Mouse (Mus musculus) embryonic stem cell, embryonic (primary cell): ENCODE results near the gene Dnm3.
"Not testable (repeated sequence)": the region's sequence is repeated elsewhere in the genome, so short reads cannot be mapped to it uniquely, and the experiment has no call there.

ENCODE experiments used
- CTCF ChIA-PET, 4 experiments: fragments of 300-600 bp in 2 of 4; fragments of 350-600 bp in 2 of 4; sonication (Branson Sonifier 250); formaldehyde crosslinking; loops; one replicate each; lab custom pipeline; 2022; ENCODE audit warnings: inconsistent platforms in 2 of 4; lab: Charles Lee
- POLR2A ChIA-PET, 4 experiments: fragments of 300-600 bp in 2 of 4; fragments of 350-600 bp in 2 of 4; sonication (Branson Sonifier 250); formaldehyde crosslinking; loops; one replicate each; lab custom pipeline; 2022; ENCODE audit warnings: antibody characterized with exemption in 4 of 4, inconsistent platforms in 1 of 4; lab: Charles Lee

The Dnm3 gene

DNA sequence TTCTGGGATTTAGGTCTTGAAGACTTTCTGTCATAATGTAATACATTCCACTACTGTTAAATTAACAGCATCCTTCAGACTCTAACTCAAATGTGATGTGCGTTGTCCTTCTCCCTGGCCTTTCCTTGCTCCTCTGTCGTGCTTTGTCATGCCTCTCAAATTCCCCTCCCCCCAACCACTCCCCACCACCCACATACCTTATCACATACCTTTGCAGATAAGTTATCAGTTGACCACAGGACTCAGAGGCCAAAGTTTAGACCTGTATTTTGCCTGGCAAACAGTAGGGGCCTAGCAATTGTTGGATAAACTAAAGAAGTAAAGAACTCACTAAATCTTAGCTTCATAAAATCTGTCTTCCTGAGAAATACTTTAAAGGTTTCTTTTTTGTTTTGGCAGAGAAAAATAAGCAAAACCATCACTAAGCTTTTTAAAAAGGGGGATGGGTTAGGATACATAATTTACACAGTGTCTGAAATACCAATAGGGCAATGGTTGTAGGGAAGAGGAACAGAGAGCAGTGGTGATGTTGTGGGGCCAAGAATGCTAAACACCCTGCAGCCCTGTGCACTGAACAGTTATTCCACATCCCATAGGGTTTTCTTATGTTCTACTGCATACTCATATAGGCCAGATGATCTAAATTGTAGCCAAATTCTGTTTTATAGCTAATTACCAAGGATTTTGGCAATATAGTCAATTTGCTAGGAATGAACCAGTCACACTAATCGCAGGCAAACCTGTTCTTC lies 28.5 kb downstream of the Dnm3 start:
- POLR2A ChIA-PET = no interaction called here
- CTCF ChIA-PET = no interaction called here

DNA sequence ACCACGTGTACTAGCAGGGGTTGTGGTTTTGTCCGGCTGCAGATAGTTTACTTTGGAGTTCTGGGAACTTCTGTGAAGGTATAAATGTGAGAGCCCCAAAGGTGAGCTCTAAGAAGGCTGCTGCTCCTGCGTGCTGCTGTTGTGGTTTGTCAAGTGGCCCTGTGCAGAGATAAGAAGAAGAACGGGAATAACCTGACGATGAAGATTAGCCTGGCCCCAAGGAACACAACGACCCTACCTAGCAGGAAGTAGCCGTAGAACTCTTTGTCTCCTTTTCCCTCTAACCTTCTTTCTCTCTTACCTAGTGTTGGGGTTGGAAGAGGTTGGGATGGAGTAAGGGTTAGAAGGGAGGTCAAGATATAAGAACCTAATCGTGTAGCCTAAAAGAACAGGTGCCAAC lies 33.0 kb downstream of the Dnm3 start:
- POLR2A ChIA-PET = no interaction called here

DNA sequence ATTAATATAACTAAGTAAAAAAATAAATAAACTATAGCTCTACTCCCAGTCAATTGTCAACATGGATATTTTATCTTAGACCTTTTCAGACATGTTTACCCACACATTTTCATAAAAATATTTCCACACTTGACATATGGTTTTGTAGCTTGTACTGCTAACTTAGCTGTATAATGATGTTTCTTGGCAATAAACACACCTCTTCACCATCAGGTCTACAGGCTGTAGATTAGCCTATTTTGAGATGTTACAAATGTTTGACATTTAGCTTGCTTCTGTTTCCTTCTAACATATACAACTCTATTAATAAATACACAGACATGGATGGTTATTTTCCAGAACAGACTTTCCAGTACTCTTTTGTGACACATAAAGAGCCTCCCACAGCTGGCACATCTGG lies 38.3 kb downstream of the Dnm3 start:
- POLR2A ChIA-PET = no interaction called here

More for the DNA sequence above, 33.0 kb downstream of the Dnm3 start:
- CTCF ChIA-PET = no interaction called here

DNA sequence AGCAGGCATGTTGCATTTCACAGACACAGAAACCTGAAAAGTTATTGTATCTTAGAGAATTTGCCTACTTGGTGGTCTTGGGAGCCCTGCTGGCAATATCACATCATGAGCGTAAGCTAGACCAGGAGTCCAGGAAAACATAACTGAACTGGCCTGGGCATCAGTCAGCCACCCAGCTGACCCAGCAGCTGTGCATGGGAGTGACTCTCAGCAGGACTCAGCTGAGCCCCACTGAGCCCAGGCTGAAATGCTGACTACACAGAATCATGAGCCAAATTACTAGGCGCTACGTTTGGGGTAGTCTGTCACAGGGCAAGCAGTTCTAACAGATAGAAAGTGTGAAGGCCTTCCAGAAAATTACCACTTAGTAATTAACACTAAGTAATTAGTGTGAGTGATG lies 41.2 kb downstream of the Dnm3 start:
- POLR2A ChIA-PET = no interaction called here
- CTCF ChIA-PET = no interaction called here

More for the DNA sequence above, 38.3 kb downstream of the Dnm3 start:
- CTCF ChIA-PET = no interaction called here

DNA sequence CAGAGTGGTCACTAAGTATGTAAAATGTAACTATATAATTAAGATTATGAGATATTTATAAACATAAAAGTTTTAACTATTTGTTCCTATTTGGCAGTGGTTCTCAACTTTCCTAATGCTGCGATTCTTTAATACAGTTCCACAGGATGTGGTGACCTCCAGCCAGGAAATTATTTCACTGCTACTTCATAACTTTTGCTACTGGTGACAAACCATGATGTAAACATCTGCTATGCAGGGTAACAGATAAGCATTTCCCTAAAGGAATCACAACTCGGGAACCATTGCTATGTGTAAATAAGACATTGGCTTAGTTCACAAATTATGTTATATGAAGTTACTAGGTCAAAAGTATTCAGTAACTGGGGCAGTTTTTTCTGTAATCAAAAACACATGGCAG lies 48.9 kb downstream of the Dnm3 start:
- POLR2A ChIA-PET = interaction anchor here in 1 of 4 experiments (0.5 kb wide), 1 partner anchor 201 kb away, joined by 5 read pairs; no protein-coding TSS in a partner anchor
- CTCF ChIA-PET = no interaction called here

DNA sequence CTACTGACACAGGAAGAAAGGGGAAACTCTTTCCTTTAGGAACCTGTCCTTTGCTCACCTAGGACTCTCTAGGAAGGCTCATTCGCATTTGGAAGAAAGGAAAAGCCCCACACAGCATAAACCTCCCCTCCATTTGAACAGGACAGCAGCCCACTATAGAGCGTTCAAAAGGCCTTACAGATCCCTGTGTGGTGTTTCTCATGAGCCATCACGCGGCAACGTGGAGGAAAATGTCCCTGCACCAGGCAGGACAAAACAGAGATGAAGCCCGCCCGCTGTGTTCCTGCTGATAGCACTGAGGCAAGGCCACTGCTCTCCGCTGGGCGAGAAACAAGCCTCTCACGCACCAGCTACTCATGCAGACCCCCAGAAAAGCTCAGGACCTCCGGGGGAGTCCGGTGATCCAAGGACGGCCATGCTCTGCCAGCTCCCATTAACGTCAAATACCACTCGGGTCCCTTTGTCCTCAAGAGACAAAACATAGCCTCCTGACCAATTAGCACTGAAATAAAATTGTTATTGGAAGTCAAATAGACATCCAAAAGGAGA lies 51.8 kb downstream of the Dnm3 start:
- POLR2A ChIA-PET = no interaction called here
- CTCF ChIA-PET = no interaction called here

DNA sequence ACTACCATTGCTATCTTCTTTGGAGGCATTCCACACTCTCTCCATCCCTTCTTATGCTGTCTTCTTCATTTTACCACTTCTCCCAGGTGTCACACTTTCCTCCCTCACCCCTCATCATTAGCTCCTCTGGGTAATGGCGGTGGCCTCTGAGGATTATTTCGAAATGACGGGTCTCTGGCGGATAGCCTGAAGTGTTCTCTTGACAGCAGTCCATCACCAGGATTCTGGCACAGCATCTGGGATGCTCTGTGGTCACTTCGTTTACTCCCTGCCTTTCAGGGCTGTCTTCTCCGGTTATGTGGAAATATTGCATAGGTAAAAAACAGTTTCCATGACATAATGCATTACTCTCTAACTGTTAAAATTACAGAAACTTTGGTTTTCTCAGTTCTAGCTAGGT lies 55.0 kb downstream of the Dnm3 start:
- POLR2A ChIA-PET = no interaction called here

DNA sequence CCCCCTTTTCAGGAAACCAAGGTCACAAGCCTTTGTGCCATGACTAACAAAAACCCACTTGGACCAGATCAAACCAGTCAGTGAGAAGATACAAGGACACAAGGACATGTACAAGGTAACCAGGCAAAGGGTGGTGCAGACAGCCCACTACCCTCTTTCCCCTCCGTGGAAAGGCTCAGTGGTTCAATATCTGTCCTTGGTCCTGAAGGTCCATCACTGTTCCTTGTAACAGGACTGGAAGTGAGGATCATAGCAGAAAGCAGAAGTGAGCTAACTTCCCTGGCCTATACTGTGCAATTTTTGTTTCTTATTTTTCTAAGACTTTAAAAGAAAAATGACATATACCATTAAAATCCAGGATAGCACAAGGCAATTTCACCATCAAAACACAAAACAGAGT lies 64.0 kb downstream of the Dnm3 start:
- ChIA-PET POLR2A (no interaction called here), CTCF (no interaction called here)

More for the DNA sequence above, 55.0 kb downstream of the Dnm3 start:
- CTCF ChIA-PET = no interaction called here

DNA sequence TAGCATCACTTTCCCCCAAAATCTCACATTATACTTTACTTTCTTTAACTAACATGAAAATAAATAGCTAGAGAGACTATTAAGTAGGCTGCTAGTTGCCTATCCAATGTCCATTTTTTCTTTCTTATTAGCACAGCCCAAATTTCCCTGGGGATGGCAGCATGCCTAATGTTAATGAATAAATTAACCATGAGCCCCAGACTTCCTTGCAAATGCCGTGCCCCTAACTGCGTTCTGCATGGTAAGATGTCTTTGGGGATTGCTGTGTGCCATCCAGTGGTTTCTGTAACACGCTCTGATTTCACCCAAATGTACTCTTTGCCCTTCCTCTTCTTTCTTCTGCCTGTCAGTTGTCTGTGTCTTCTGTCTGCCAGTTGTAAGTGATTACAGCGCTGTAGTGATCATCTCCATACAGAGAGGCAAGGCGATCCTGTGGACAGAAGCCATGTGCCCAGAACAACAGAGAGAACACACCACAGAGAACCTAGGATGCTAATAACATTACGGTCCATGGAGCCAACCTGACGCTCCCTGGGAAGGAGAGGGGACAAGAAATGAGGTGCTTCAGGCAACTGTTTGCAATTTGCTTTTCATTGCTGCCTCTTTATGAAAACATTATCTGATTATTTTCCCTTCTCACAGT lies 64.9 kb downstream of the Dnm3 start:
- POLR2A ChIA-PET = no interaction called here
- CTCF ChIA-PET = no interaction called here

DNA sequence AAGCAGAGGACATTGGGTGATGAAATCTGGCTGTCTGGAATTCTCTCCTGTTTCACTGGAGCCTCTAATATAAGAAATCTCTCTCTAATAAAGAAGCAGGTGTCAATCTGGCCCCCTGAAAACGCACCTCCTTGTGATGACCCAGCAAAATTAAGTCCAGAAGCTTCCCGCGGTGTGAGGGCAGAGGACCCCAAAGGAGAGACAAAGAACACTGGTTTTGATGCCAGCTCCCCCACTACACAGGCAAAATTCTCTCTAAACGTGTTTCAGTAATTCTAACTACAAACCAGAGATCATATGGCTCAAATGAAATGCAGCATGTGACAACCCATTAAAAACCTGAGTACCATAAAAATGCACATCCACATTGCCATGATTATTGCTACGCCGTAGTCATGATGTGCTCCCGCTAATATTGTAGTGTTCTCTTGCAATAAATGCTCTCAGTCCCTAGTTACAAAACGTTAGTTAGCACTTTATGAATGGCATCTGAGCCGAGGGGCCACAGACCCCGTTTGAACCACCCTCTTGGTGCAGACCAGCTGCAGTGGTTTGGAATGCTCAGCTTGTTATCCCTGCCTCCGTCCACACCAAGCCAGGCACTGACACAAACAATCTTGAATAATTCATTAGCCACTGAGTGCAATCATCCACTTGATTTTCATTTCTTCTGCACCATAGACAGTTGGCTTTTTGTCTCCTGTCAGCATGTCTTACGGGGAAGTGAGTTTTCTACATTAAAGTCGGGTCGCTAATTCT lies 67.4 kb downstream of the Dnm3 start:
- ChIA-PET POLR2A (no interaction called here), CTCF (no interaction called here)

DNA sequence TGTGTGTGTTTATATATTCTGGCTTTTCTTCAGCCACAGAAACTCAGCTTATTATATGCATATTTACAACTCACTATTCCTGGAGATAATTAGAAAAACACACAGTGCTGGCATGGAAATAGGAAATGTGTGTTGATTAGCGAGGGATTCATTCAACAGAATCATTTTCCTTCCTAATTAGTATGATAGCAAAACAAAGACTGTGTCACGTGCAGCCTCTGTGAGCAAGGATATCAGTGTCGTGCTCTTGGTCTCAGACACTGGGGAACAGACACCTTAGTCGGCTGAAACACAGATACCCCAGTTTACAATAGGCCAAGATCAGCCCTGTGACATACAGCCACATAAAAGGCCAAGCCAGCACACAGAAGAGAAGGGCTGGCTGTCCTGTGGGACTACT lies 83.3 kb downstream of the Dnm3 start:
- ChIA-PET POLR2A (no interaction called here), CTCF (no interaction called here)

DNA sequence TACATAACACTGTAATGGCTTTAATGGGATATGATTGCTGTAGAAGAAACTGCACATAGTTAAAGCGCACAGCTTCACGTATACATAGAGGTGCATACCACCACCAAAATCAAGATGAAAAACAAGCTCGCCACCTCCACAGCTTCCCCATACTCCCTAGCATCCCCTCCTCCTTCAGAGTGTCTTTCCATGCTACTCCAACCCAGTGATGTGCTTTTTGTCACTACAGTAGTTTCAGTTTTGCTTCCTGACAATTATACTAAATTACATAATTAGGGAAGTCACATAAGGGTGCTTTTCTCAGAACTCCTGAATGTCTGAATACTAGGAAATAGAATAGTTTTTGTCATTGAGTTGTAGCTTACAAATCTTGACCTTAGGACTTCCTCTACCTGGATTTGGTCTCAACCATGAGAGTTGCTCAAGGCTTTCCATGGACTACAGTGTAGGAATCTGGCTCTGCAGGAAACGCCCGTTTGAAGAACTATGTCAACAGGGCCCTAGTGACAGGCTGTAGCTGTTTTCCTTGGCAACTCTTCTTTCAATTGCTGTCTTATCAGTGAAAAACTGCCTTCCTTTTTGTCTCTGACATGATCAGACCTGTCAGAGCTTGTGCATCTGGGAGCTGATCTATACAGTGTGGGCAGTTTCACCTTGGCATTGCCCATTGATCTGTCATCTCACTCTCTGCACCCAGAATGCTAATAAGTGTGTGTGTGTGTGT lies 89.2 kb downstream of the Dnm3 start:
- ChIA-PET POLR2A (interaction anchor here in 1 of 4 experiments (0.6 kb wide), 1 partner anchor 236 kb away, joined by 3 read pairs; no protein-coding TSS in a partner anchor), CTCF (no interaction called here)

DNA sequence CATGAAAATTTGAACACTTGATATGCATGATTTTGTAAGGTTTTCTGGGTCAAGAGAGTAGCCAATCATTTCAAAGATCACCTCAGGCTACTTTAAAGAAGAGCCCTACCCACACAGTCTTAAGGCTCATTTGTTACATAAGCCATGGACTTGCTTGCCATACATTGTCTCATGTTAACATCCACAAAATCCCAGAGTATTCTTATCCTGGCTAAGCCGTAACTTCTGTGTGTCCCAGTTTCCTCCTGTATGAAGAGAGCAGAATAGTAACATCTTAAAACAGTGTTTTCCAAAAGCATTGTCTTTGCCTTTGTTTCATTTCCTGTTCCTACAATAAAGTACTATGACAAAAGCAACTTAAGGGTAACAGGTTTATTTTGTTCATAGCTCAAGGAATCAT lies 104.8 kb downstream of the Dnm3 start:
- CTCF ChIA-PET = interaction anchor here in 2 of 4 experiments (0.7 to 1.4 kb wide), 2 partner anchors 14 to 111 kb away, joined by 4 to 5 read pairs; no protein-coding TSS in a partner anchor
- POLR2A ChIA-PET = not testable (repeated sequence)

DNA sequence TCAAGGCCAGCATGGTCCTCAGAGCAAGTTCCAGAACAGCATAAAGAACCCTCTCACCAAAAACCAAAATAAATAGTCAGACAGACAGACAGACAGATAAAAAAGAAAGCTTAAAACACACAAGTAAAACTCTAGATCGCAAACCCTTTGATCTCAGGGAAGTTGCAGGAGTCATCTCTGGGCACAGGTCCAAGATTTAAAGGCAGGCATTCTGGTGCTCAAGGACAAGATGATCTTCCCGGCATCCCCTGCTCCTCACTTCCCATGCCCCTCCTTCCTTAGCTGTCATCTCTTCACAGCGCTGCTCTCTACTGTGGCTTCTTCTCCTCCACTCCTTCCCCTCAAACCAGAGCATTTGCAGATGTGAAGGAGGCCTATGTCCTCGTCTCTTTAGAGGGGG lies 108.1 kb downstream of the Dnm3 start:
- CTCF ChIA-PET = interaction anchor here in 1 of 4 experiments (1.5 kb wide), 1 partner anchor 11 kb away, joined by 5 read pairs; no protein-coding TSS in a partner anchor
- POLR2A ChIA-PET = interaction anchor here in 1 of 4 experiments (0.6 kb wide), 1 partner anchor 341 kb away, joined by 3 read pairs; no protein-coding TSS in a partner anchor

DNA sequence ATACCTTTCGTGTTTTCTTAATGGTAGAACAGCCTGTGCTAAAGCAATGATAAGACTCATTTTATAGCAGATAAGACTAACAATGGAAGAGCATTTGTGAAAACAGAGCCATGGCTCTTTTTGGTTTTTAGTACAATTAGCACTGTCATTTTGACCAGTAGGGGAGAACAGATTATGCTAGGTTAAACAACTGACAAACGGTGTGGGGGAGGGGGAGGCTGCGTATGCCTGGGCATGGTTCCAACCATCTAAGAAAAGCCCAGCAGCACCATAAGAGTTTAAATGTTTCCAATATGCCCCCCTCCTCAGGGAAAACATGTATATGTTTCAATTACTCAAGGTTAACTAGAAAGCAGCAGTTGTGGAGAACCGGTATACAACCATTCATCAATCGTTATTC lies 115.9 kb downstream of the Dnm3 start:
- ChIA-PET CTCF (no interaction called here), POLR2A (no interaction called here)

DNA sequence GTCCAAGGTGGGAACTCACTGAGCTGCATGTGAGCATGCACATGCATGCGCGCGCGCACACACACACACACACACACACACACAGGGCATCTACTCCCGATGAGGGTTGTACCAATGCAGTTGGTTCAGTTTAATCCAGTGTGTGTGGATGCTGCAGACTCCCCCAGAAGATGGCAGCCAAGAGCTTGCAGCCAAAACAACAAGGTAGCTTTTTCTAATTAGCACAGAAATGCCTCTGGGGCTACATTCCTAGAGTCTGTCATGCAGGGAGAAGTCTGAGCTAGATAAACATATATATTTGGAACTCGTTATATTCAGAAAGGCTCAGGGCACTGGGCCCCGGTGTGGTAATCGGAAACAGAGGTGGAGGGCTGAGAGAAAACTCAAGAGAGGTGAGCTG lies 118.6 kb downstream of the Dnm3 start:
- ChIA-PET CTCF (interaction anchor here (0.6 to 2.7 kb wide), 27 partner anchors 10 to 916 kb away, joined by 3 to 24 read pairs (median 3); partner anchors contain the start of genes Dnm3 (in 1 of the 4), Mettl13 (in 1 of the 4) and Pigc (in 1 of the 4)), POLR2A (interaction anchor here in 1 of 4 experiments (1.1 kb wide), 1 partner anchor 118 kb away, joined by 3 read pairs; the partner anchor contains the start of gene Dnm3)

DNA sequence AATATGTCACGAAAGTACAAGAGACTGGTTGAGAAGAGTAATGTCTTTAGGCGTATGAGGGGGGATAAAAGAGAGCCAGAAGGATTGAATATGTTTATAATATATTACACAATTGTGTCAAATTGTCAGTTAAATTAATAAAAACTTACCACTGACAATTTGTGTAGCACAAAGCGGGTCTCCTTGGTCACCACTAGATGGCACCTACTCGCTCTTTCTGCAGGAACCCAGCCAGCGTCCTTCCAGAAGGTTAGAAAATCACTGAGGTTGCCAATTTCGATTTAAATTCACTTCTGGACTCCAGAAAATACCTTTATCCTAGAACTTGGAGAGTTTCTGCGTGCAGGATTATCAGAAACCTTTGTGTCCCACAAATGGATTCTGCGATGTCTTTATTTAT lies 119.8 kb downstream of the Dnm3 start:
- ChIA-PET POLR2A (no interaction called here), CTCF (interaction anchor here in 3 of 4 experiments (0.6 to 2.7 kb wide), 5 partner anchors 44 to 1350 kb away, joined by 3 to 24 read pairs (median 6); partner anchors contain the start of gene Dnm3 (in 1 of the 3))

DNA sequence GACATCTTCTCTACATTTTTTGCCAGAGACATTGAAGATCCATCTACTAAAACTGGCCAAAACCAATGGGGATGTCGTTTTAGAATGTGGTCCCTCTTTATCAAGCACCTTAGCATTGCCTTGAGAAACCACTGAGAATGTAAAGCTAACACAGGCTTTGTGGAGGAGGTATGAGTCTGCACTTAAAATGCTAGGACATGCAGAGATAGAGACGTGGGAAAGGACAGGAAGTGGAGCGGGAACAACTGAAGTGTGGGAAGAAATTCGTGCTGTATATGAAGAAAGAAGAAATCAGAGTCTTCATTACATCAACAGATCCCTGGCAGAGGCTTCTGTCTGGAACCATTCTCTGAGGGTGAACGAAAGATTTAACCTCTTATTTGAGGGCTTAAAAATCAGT lies 121.4 kb downstream of the Dnm3 start:
- CTCF ChIA-PET = no interaction called here
- POLR2A ChIA-PET = interaction anchor here in 1 of 4 experiments (0.6 kb wide), 1 partner anchor 247 kb away, joined by 3 read pairs; no protein-coding TSS in a partner anchor

DNA sequence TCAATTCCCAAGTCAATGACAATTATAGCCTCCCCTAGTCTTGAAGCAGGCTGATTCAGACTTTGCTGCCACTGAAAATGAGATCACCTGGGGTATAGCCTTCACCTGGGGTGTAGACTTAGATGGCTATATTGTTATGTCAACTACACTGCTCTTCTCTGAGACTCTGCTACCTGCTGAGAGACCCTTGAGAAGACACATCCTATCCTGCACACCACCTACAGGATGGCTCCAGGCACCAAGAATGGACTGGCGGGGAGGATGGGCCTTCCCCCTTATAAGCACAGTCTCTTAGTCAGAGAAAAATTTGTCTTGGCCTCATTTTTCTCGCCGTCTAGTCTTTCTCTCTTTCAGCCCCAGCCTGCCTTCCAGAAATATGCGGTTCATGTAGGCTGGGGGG lies 123.1 kb downstream of the Dnm3 start:
- ChIA-PET POLR2A (no interaction called here), CTCF (no interaction called here)
